Mouse (Mus musculus): Measurements from ENCODE around the gene Zbtb4.

DNA sequence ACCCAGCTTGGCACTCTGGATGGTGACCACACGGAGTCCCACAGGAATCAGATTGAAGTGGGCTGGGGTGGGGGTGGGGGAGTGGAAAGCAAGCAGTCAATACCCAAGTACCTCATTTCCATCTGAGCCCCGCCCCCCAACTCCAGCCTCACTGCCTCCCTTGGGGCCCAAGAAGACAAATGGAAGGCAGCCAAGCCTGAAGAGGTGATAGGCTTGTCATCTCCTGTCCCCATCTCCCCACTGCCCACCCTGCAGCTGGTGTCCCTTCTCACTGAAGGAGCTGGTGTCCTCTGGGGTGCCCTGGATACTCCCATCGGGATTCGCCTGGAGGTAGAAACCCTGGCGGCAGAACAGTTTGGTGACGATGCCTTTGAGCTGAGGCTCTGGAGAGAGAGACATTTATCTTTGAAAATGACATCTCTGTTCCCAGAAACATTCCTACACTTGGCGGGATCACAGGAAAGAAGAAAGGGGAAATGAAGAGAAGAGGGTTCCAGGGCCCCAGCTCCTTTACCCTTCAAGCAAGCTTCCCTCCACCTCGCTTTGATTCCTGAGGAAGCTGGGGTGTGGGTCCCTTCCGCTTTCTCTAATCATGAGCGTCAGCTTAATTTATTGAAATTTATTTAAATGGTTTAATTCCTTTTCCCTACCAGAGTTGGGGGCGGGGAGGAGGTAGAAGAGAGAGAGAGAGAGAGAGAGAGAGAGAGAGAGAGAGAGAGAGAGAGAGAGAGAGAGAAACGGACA is 33.9 kb downstream of the Zbtb4 start:
- TF ChIP-seq POLR2A (IDR thresholded peaks at IDR 0.05; ENCODE audit: low read depth, low read length): no peak
- TF ChIP-seq CTCF (IDR thresholded peaks at IDR 0.05; ENCODE audit: extremely low read depth, insufficient read length, insufficient replicate concordance, low read depth, low read length): no peak
